Mouse (Mus musculus): ENCODE data around the gene Ap3b1.

GRCm38 (mm10) chr13:94506411-94506810 is 147.7 kb downstream of the Ap3b1 start:
- TF ChIP-seq POLR2A (IDR thresholded peaks at IDR 0.05; ENCODE audit: insufficient read depth, low read length) (no peak), EP300 (IDR thresholded peaks at IDR 0.05; ENCODE audit: insufficient read depth, low read depth, low read length) (no peak)
